Mouse (Mus musculus) cerebellum, postnatal 14 days (tissue): ENCODE data around the gene Rabl2.
A peak's percentile ranks its signal among the peaks of the same experiment; 100 is the strongest.

ENCODE experiments used
- DNase-seq, 2 experiments: peaks; one replicate each; pipeline ENCODE4 v3.0.0; 2021; ENCODE audit warnings: mixed read lengths in 2 of 2

The Rabl2 gene

DNA sequence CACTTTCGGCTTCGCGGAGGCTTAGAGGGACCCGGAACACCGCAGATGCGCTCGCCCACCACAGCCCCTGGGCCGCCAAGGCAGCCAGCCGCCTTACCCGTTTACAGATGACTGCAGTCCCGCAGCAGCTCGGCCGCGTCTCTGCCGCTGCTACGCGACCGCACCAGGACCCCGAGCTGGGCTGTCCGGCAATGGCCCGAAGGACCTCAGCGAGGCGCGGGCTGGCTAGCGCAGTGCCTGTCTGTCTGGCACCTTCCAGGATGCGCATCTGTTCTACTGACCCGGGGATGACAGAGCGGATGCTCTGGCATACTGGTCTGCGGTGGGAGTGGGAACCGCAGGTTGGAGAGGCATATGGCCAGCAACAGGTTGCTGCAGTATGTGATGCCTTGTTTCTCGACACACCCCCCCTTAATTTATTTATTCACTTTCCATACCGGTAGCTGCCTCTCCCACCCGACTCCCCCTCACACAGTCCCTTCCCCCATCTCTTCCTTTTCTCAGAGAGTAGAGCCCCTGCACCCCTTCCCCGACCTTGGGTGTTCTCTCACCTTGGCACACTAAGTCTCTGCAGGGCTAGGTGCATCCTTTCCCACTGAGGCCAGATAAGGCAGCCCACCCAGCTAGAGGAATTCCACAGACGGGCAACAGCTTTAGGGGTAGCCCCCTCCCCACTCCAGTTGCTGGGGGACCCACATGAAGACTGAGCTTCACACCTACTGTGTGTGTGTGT lies at the start of gene Rabl2:
Gene Rabl2, minus strand, starts transcription at position 201 of the 733 bp plus-strand sequence.
- DNase-seq = peak; percentile 87

DNA sequence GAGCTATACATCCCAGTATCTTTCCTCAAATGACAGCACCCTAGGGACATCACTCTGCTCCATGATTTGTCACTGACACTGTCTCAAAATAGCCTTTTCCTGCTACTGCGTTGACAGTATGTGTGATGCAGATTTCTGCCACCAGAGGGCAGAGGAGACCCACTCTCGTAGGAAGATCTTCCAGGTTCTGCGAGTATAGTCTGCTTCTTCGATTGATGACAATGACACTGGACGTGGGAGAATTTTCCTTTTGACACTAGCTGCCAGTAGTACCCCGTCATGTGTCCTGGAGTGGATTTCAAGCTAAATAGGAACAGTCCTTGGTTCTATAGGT lies 31.9 kb upstream of the Rabl2 start:
- peak; percentile 86 to 93 for DNase-seq

DNA sequence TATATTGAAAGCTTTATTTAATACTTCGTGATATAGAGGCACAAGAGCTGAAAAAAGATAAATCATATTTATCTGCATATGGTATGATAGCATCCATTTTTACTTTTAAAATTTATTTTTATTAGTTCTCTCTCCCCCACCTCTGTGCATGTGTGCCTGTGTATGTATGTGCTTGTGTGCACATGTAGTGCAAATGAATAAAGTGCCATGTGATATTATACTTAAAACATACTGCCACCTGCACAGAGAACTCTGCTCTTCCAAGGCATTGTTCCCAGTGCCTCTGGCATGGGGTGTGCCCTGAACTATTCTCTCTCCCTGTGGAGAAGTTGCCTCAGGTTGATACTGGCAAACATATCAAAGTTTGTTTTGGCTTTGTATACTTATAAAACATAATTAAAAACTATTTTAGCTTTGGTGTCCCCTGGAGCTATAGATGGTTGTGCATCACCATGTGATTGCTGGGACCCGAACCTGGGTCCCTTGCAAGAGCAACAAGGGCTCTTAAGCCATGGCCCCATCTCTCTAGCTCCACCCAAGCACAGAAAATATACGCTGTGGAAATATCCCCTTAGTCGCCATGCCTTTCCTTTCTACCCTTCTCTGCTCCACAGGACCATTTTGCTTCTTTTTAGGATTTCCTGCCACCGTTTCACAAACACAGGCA lies 31.4 kb upstream of the Rabl2 start:
- DNase-seq = no peak

DNA sequence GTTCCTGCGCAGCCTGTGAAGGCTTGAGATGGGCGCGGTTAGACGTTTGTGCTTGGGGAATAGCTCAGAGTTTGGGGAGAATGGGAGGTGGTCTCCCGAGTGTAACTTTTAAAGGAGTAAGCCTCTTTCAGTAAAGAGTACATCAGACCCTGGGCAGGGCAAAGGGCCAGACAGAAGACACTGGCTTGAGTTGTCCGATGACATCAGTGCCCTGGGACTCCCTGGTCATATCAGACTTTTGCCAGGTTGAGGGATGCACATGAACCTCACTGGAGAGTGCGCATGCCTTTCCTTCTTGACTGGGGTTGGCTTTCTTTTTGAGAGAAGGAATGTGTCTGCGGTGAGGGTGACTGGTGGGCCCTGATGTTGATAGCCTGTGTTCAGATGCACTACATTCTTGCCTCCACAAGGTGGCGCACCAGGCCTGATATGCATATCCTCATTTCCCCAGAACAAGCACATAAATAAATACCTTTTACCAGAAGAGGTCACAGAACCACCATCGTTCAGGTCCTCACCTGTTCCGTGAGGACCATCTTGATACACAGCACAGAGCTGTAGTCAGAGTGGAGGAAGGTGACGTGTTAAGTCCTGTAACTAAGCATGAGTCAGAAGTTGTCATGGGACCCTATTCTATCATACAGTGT lies 30.7 kb upstream of the Rabl2 start:
- peak; percentile 51 to 64 for DNase-seq

DNA sequence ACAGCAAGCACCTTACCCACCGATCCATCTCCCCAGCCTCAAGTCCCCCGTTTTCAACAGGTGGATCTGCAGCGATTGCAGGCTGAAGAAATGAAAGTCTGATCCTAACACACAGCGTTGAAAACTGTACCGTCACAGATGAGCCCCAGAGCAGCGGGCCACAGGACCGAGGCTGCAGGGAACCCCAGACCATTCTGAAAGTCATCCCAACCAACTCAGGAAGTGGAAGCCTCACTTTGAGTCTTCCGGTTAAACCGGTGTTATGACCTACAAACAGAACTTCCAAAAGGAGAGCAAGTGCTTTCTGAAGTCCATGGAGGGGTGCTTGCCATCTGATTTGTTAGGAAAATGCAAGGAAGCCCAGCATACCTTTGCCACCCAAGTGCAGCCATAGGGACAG lies 16.2 kb upstream of the Rabl2 start:
- DNase-seq = no peak

DNA sequence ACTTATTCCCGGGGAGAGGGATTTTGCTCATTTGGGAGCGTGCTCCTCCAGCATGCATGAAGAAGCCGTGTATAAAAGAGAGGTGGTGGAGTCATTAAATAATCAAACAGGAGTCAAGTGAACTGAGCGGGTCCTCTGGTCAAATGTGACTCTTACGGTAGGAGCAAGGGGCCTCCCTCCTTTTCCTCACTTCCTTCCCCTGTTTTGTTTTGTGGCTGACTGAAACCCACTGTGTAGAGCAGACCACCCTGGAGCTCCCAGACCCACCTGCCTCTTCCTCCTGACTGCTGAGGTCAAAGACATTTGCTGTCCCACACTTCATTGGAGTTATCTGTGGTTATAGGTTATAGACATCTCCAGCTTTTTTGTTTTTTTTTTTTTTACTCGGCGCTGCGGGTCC lies 15.8 kb upstream of the Rabl2 start:
- DNase-seq = no peak

DNA sequence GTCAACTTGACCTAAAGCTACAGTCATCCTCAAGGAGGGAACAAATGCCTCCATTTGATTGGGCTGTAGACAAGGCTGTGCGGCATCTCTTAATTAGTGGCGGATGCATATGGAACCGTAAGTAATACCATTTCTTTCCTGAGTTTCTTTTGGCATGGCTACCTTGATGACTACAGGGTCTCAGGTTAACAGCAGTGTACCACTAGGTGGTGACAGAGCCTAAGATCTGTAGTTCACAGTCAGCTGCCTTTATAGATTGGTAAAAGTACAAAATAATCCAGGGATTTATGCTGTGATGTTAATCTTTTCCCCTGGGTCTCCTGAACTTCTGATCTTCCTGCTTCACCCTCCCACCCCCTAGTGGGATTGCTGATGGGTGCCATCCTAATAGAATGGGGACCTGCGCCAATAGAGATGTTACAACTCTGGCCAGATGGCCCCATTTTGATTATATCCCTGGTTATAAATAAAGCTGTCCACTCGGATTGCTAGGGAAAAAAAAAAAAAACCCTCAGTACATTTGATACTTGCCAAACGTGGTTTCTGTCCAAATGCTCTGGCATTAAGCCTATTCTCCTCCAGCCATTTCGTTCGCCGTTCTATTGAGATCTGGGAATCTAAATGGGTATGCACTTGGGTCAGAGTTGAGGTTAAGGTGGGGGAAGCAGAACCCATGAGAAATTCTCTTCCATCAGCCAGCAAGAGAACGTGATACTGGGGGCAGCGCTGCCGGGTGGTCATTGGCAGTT lies 14.3 kb upstream of the Rabl2 start:
- peak; percentile 37 to 43 for DNase-seq

DNA sequence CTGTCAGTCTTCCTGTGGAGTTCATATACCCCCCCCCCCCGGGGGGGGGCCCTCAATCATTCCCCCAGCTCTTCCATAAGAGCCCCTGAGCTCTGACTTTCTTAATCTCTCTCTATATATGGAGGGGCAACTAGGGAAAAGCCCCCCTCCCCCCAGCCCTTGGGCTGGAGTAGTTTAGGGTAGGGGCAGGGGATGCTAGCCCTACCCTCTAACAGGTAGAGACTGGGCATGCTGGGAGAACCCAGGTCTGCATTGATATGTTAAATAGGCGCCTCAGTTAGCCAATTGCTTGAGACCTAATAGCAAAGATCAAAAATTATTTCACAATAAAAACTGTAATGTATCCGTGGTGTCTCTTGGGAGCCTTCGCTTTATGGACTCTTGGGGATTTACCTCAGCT lies 825 bp upstream of the Rabl2 start:
- peak in 1 of 2 experiments; percentile 27 for DNase-seq

DNA sequence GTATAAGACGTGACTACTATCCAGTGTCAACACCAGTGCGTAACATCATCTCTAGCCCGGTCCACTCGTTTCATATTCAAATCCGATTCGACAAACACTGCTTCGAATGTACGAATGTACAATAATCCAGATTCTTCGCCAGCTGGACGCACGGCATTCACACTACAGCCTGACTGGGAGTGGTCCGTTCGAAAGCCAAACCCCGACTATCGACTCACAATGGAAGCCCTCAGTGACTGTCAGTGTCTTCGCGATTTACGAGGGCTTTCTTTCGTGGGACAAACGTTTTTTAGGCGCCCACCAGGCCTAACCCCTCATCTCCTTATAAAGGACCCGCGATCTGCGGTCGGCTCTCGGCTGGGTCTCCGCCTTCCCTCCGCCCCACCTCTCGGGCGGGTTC lies 406 bp downstream of the Rabl2 start:
- peak in 1 of 2 experiments; percentile 21 for DNase-seq

DNA sequence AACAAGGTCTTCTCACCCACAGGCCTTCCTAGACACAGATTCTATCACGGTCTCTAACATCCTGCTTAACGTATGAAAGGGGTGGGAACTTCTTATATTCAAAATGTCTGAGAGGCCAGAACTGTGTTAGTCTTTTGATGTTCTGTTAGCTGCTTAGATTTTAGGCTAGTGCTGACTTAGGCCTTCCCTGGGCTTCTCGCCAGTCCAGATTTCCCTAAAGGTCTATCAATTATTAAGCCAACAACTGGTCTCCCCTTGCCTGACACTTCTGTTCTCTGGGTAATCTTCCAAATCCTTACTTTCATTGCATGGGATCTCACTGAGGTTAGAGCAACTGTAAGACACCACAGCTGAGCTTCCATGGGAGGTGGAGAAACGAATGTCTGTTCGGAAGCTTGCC lies 2.6 kb downstream of the Rabl2 start:
- no peak for DNase-seq

DNA sequence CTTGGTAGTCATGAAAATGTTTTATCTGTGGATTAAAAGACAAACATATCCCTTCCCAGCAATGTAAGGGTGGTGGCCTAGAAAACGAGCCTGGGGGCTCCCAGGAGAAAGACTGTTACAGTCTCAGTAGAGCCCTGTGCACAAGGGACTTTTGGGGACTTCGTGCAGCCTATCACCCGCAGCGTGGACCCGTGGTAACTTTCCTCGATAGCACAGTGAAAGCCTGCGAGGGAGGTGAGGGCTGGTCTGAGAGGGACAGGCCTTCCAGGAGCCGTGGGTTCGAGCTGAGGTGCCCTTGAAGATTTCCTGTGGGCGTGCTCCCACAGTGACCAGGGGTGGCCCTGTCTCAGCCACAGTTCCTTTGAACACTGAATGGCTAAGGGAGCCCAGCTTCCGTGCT lies 6.1 kb downstream of the Rabl2 start:
- DNase-seq = no peak

DNA sequence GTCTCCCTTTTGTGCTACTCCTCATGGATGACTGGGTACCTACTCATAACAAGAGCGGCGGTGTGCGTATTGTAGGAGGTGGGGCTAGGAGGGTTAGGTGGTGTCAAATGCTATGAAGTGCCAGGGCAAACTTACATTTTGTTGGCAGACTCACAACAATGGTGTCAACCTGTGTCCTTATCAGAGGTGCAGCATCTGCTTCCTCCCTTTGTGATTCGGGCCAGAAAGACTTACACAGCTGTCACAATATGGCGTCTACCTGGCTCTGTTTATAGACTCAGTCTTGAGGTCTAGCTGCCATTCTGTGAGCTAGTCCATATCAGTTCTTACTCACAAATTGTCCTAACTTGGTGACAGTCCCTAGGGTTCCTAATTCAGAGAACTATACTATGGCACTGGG lies 6.6 kb downstream of the Rabl2 start:
- no peak for DNase-seq

DNA sequence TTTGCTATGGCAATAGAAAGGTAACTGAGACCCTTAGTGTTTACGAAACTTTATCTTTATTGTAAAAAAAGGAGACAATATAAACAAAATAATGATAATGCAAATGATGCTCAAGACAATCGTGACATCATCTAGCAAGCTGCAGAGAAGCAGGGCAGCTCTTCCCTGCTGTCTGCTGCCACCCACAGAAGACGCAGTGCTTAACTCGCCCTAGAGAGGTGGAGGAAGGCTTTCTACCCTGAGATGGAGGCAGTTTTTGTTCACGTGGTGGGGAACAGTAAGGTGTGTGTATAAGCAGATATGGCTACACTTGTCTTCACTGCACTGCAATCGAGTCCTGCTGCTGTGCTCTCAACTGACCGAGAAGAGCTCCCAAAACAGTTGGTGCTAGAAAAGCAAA lies 9.2 kb downstream of the Rabl2 start:
- DNase-seq = no peak

DNA sequence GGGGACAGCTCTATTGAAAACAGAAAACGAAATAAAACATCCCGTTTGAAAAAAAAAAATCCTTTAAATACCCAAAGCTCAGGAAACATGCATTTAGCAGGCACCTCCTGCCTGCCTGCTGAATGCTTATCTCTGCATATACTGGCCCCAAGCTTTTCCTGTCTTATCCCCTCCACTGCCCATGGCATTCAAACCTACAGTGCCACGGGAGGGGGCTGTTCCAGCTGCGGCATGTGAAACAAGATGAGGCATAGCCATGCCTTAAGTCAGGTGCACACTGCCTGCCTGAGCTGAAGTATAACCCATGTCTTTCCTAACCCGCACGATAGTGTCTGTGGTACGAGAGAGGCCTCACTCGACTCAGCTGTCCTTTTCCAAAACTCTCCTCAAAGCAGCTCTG lies 19.6 kb downstream of the Rabl2 start:
- no peak for DNase-seq

DNA sequence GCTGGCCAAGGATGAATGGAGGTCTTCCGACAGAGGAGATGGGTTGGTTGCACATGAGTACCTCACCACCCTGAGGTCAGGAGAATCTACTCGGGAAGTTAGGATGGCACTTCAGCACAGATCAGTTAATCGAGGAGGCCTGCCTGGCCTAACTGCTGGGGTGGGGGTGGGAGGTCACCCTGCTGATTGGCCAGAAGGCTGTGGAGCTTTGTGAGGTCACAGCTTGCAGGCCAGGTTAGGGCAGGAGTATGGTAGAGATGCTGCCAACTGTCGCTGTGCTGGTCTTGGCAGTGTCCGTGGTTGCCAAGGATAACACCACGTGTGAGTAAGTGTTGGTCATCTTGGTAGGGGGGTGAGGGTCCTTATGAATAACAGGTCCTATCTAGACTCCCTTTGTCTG lies 23.6 kb downstream of the Rabl2 start, which contains the start of gene Acr:
Gene Acr, plus strand, starts transcription at position 213 of the 400 bp plus-strand sequence.
- DNase-seq = no peak

DNA sequence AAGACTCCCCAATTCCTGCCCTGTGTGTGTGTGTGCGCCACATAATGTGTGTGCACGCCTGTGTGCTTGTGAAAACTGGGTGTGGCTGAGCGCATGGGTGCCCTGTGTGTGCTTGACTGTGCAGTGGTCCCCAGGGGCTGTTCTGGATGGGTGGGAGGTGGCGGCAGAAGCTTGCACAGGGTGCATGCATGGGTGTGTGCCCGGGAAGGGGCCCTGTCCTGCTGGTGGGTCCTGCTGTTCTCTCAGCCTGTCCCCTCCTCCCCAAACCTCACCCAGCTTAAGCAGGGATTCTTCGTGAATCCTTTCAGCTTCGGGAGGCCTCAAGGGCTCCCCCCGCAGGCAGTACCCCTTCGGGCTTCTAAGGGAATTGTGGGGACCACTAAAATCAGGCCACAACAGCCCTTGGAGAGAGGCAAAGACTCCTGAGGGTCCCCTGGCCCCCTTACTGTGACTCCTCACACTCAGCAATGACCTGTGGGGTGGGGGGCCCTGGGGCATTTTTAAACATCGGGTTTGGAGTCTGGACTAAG lies 32.5 kb downstream of the Rabl2 start:
- DNase-seq = no peak

DNA sequence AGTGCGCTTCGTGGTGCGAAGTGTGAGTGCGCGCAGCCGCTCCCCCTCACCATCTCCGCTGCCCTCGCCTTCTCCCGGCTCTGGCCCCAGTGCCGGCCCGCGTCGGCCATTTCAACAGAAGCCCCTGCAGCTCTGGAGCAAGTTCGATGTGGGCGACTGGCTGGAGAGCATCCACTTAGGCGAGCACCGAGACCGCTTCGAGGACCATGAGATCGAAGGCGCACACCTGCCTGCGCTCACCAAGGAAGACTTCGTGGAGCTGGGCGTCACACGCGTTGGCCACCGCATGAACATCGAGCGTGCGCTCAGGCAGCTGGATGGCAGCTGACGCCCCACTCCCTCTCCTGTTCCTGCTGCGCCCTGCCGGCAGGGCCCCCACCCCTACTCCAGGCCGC lies 33.7 kb downstream of the Rabl2 start:
- no peak for DNase-seq

DNA sequence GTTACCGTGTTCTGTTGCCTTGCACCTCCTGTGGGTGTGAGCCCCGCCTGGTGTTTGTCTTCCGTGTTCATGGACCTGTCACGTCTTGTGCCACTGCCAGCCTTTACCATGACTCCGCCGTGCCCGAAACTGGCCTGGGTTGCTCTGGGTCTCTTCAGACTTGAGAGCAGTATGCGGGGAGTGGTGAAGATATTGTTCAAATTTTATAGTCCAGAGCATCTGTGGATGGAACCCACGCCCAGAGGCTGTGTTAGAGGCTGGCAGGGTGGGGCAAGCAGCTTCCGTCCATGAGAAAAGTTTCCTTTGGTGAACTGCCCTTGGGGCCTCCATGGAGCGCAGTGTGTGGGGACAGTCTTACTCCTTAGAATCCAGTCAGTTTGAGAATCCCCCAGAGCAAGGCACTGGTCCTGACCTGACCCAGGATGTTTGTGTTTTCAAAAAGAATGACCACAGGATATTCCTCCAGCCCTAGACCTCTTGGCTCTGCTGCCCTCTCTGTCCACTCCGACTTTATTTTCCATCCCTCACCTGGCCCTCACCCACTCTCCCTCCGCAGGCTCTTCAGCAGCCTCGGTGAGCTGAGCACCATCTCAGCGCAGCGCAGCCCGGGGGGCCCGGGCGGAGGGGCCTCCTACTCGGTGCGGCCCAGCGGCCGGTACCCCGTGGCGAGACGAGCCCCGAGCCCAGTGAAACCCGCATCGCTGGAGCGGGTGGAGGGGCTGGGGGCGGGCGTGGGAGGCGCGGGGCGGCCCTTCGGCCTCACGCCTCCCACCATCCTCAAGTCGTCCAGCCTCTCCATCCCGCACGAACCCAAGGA lies 34.3 kb downstream of the Rabl2 start:
- DNase-seq = no peak

DNA sequence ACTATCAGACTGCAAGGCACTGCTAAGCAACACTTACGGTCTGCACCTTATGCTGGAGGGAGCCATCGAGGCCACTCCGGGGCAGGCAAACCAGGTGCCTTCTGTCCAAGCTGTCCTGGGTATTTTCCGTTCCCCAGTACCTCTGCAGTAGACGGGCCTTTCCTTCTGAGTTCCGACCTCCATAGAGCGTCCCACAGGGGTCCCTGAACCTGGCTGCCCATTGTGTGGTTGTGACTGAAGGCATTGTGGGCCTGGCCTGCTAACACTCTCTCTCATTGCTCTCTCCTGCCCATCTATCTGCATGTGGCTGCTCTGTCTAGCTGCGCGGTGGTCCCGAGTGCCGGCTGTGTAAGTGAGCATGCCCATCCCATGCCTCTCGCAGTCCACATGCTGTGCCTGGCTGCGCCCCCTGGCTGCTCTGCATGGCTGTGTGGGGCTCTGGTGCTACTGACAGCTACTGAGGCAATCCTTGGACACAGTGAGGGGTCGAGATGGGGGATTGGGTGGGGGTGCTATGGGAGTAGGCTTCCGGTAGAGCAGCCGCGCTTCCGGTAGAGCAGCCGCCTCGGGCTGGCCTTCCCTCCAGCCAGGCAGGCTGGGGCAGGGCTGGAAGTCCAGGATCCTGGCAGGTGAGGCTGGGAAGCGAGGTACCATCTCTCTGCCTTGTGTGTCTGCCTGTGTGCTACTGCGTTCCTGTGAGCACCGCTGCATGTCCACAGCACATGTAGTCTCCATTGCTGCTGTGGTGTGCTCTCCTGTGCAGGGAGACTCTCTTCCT lies 35.1 kb downstream of the Rabl2 start:
- no peak for DNase-seq

DNA sequence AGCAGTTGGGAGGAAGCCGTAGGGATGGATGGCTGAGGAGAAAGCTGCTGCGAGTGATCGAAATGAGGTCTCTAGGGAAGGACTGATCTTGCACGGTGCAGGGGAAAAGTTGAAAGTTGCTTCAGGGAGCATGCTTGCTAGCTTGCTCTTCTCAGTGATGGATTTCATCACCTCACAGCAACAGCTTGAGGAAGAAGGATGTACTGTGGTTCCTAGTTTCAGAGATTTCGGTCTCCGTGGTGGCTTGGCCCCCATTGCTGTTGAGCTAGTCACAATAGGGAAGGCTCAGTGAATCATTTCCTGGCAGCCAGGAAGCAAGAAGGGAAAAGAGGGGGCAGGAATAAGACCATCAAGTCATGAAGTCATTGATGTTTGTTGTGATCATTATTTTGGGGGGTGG lies 36.1 kb downstream of the Rabl2 start:
- no peak for DNase-seq

DNA sequence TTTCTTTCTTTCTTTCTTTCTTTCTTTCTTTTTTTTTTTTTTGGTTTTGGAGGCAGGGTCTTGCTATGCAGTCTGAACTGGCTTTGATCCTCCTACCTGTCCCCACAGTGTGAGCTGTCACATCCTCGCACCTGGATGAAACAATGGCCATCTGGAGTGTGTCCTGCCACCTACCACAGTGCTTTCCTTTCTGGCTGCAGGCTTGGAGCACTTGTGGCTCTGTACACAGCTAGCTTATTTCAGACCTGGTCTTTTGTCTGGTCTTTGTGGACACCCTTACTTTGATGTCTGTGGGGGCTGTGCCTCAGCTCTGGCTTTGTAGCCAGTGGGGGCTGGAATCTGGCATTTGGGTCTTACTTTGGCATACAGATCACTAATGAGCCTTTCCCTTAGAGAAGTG lies 40.0 kb downstream of the Rabl2 start:
- DNase-seq = no peak

DNA sequence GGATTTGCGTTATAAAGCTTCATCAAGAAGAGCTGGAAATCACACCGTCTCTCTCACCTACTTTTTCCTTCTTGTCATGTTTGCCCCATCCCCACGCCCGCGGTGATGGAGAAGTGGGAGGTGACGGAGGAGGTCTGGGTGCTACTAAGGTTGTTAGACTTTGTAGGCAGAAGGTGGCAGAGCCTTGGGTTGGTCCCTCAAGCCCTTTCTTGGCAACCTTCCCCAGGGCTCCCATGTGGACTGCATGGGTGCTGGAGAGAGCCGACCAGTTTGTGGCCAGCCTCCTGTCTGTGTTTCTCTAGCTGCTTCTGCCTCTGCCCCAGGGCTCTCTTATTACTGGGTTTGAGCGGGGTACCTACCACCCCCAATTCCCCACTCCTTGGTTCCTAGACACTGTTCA lies 41.2 kb downstream of the Rabl2 start:
- no peak for DNase-seq
